7 mouse cellular contexts compared by ENCODE assay signal in genomic region chr17:46075116-46075485, GRCm38 (mm10). TPM values are rescaled to one million over a fixed set of nuclear protein-coding genes. Genes with fewer than 3 reads are reported as not detected.
A peak's percentile ranks its signal among the peaks of the same experiment; 100 is the strongest.
DNase-seq lines count a peak whose midpoint lies in the region; ATAC-seq and TF ChIP-seq lines count a peak whose summit lies in the region.

No protein-coding gene starts in this region.

- ATAC-seq in G1E (ENCODE audit: extremely low read depth, insufficient number of reproducible peaks, low FRiP score, poor library complexity, severe bottlenecking): no peak
- ATAC-seq in liver, embryonic 13.5 days (ENCODE audit: low read depth): 0 out of 2 replicates have a peak, but pooled peaks have one; percentile 29

- TF ChIP-seq CTCF in G1E (IDR thresholded peaks at IDR 0.05; ENCODE audit: low read depth, low read length): no peak
- peak; percentile 52; the same call in 1 of the 2 replicates for TF ChIP-seq CTCF in embryonic fibroblast, embryonic 13.5 days (IDR thresholded peaks at IDR 0.05; ENCODE audit: borderline replicate concordance, insufficient read depth, low read length)

- peaks cover 9% of the 10 kb centered on the region for H3K27me3 ChIP-seq in G1E (ENCODE audit: insufficient read depth, low read length)
- no peaks in the 10 kb centered on the region for H3K27me3 ChIP-seq in liver, embryonic 13.5 days

- no peak overlapping the region for H3K4me2 ChIP-seq in liver, embryonic 13.5 days

- peaks cover 3% of the 10 kb centered on the region for H3K9me3 ChIP-seq in G1E (replicated peaks)
- no peaks in the 10 kb centered on the region for H3K9me3 ChIP-seq in liver, embryonic 13.5 days (replicated peaks)

- H3K27ac ChIP-seq in embryonic fibroblast, embryonic 13.5 days (ENCODE audit: insufficient read depth, low read length): no peak overlapping the region
- H3K27ac ChIP-seq in liver, embryonic 13.5 days: no peak overlapping the region

- H3K9ac ChIP-seq in liver, embryonic 13.5 days: no peak overlapping the region

- peak; percentile 81 for DNase-seq in CD4-positive, CD25-positive, alpha-beta regulatory T cell, adult 2 months (ENCODE audit: low read depth, low spot score)
- DNase-seq in G1E (ENCODE audit: low spot score): peak; percentile 24
- peak; percentile 32 for DNase-seq in liver, embryonic 13.5 days
- peak; percentile 46 to 49 for DNase-seq in spleen, postnatal 36 days (ENCODE audit: low spot score in 2 of 2)
- DNase-seq in left cerebral cortex, postnatal 25 days (ENCODE audit: low spot score in 2 of 2): no peak
- no peak for DNase-seq in cerebellum, postnatal 25 days

- no peak overlapping the region for H3K4me3 ChIP-seq in G1E (ENCODE audit: low read depth, low read length)
- no peak overlapping the region for H3K4me3 ChIP-seq in embryonic fibroblast, embryonic 13.5 days (ENCODE audit: insufficient read depth, low read length)
- H3K4me3 ChIP-seq in liver, embryonic 13.5 days (replicated peaks): no peak overlapping the region

- no peaks in the 10 kb centered on the region for H3K36me3 ChIP-seq in G1E (replicated peaks)
- H3K36me3 ChIP-seq in liver, embryonic 13.5 days: no peaks in the 10 kb centered on the region

- H3K4me1 ChIP-seq in G1E (ENCODE audit: insufficient read depth, low read depth, low read length): peaks cover 14% of the 10 kb centered on the region
- peaks cover 2% of the 10 kb centered on the region; the same call in 1 of the 2 replicates for H3K4me1 ChIP-seq in embryonic fibroblast, embryonic 13.5 days (ENCODE audit: control insufficient read depth, insufficient read depth, low read length)
- H3K4me1 ChIP-seq in liver, embryonic 13.5 days (replicated peaks): peaks cover 23% of the 10 kb centered on the region

- no peak for TF ChIP-seq POLR2A in embryonic fibroblast, embryonic 13.5 days (IDR thresholded peaks at IDR 0.05; ENCODE audit: low read depth, low read length)

- WGBS in liver, embryonic 13.5 days (ENCODE audit: insufficient replicate concordance): 29% methylated on average over 3 of the region's 3 CpGs

- intact Hi-C loops in left cerebral cortex, postnatal 25 days (cut with DNase I): no loop called here

RNA-seq across cellular contexts. Expression of gene Mrps18a, which starts 35.7 kb away (rescaled TPM):
- total RNA-seq in G1E (2014; fragmentation: Nextera tagmentation) (66.4 and 87.7 TPM in 2 replicates), G1E (2017) (55.3 and 71.3 TPM in 2 replicates)
- polyA plus RNA-seq in G1E (2012): 88.7 and 110 TPM in 2 replicates
- polyA plus RNA-seq in embryonic fibroblast, embryonic 13.5 days (2011; ENCODE audit: insufficient read length, low read depth, missing spikeins): 47.2 and 57.4 TPM in 2 replicates
- polyA plus RNA-seq in liver, embryonic 13.5 days (2015; fragmentation: Nextera tagmentation; extraction: Ambion mirVana): 92.4 and 99.6 TPM in 2 replicates
- total RNA-seq in left cerebral cortex, postnatal 25 days (2021): 10 to 100 TPM; 81.7 to 83.5 TPM

RNA-seq across cellular contexts. Expression of gene Vegfa, which starts 42.9 kb away (rescaled TPM):
- 106 and 145 TPM in 2 replicates for total RNA-seq in G1E (2014; fragmentation: Nextera tagmentation)
- total RNA-seq in G1E (2017): 94.1 and 120 TPM in 2 replicates
- 51.6 and 56.0 TPM in 2 replicates for polyA plus RNA-seq in G1E (2012)
- polyA plus RNA-seq in embryonic fibroblast, embryonic 13.5 days (2011; ENCODE audit: insufficient read length, low read depth, missing spikeins): 140 and 154 TPM in 2 replicates
- polyA plus RNA-seq in liver, embryonic 13.5 days (2015; fragmentation: Nextera tagmentation; extraction: Ambion mirVana): 1.2 and 1.3 TPM in 2 replicates
- total RNA-seq in left cerebral cortex, postnatal 25 days (2021): 100 to 1,000 TPM in 1 of 2 experiments, 10 to 100 TPM in 1; 92.0 to 100 TPM

Comparison
In these comparisons a context has a peak if more than half of its experiments do, and no peak if none do; other contexts are left out.
1. DNase-seq: peak in CD4-positive, CD25-positive, alpha-beta regulatory T cell, adult 2 months (single experiment), G1E (single experiment), liver, embryonic 13.5 days (single experiment) and spleen, postnatal 36 days (2 of 2); none in left cerebral cortex, postnatal 25 days (0 of 2) and cerebellum, postnatal 25 days (0 of 2).
2. RNA of gene Vegfa, which starts 42.9 kb away (polyA plus RNA-seq): 140 to 154 TPM in embryonic fibroblast, embryonic 13.5 days and 51.6 to 56.0 TPM in G1E; 1.2 to 1.3 TPM in liver, embryonic 13.5 days; every median in the first group is over 10 times any median in the second.